Mouse (Mus musculus): ENCODE data around the gene Lyrm7.

DNA sequence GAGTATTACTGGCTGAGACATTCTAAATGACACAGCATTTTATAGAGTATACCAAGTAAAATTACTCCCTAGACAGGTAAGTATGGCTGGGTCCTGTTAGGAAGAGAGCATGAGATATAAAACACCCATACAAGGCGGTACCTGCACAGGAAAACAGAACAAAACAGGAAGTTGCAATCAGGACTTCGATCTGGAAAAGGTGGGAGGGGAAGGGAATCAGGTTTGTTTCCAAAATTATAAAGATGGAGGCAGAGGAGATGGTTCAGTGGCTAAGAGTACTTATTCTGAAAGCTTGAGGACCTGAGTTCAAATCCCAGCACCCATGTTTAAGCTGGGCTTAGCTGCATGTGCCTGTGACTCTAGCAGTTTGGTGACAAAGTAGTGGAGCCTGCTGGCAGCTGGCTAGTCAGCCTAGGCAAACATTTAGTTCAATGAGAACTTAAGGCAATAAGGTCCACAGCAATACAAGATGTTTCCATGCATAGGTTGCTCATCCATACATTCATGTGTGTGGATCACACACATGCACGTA lies 7.3 kb upstream of the Lyrm7 start:
- TF ChIP-seq CTCF (IDR thresholded peaks at IDR 0.05; ENCODE audit: extremely low read depth, insufficient read depth, insufficient read length, insufficient replicate concordance) (no peak), POLR2A (IDR thresholded peaks at IDR 0.05; ENCODE audit: low read depth, low read length) (no peak)

Measured in spleen, adult 2 months (tissue).